Mouse (Mus musculus) forebrain, postnatal 0 days (tissue): ENCODE data around the gene Mgst3. TPM values are rescaled to one million over a fixed set of nuclear protein-coding genes. Genes with fewer than 3 reads are reported as not detected.

Experiments
- ATAC-seq: fragments of 200-750 bp; cut with Nextera tagmentation; 2 replicates; pipeline ENCODE4 v1.8.0; 2017; ENCODE audit warnings: mild to moderate bottlenecking, moderate library complexity
- DNase-seq: peaks from one replicate; pipeline ENCODE4 v3.0.0-alpha.2; 2015
- H3K27ac ChIP-seq: fragments of 300-500 bp; sonication (generic); 2 replicates; pipeline ENCODE4 v1.5.1; 2014; ENCODE audit warnings: low read depth, mild to moderate bottlenecking, antibody characterized with exemption, low read length, moderate library complexity, mixed read lengths
- H3K27me3 ChIP-seq: fragments of 300-500 bp; sonication (generic); 2 replicates; pipeline ENCODE4 v1.6.1; 2014; ENCODE audit warnings: mild to moderate bottlenecking, low read length, mixed read lengths; ENCODE audit not compliant: insufficient read depth
- H3K36me3 ChIP-seq: fragments of 300-500 bp; sonication (generic); 2 replicates; pipeline ENCODE4 v1.6.1; 2014; ENCODE audit warnings: mild to moderate bottlenecking, moderate library complexity; ENCODE audit not compliant: insufficient read depth
- H3K4me1 ChIP-seq: fragments of 300-500 bp; sonication (generic); 2 replicates; pipeline ENCODE4 v1.6.1; 2014; ENCODE audit warnings: antibody characterized with exemption; ENCODE audit not compliant: insufficient read depth
- H3K4me2 ChIP-seq: fragments of 300-500 bp; sonication (generic); 2 replicates; pipeline ENCODE4 v1.6.1; 2014; ENCODE audit warnings: low read depth, mild to moderate bottlenecking, moderate library complexity
- H3K4me3 ChIP-seq: fragments of 300-500 bp; sonication (generic); 2 replicates; pipeline ENCODE4 v1.5.1; 2014; ENCODE audit warnings: low read depth, low read length, mixed read lengths
- H3K9ac ChIP-seq: fragments of 300-500 bp; sonication (generic); 2 replicates; pipeline ENCODE4 v1.6.1; 2014; ENCODE audit warnings: mild to moderate bottlenecking
- H3K9me3 ChIP-seq: fragments of 300-500 bp; sonication (generic); 2 replicates; pipeline ENCODE4 v1.6.1; 2016; ENCODE audit warnings: low read length
- CTCF ChIP-seq: sonication (generic); IDR thresholded peaks from 2 replicates; pipeline ENCODE4 v1.5.1; 2016; ENCODE audit warnings: antibody characterized with exemption, control low read depth, low read depth
- WGBS: fragments of 180-500 bp; shearing (Covaris S2); extraction: QIAGEN DNeasy Blood & Tissue Kit; methylation state at CpG from one replicate; pipeline ENCODE4 v1.1.7; 2014; 5-methylcytosine and 5-hydroxymethylcytosine counted together
- polyA plus RNA-seq: library from polyadenylated mRNA; unstranded; fragments of >200 nt; fragmentation: Nextera tagmentation; extraction: Ambion mirVana; gene quantifications from 2 replicates; pipeline ENCODE4 v1.2.1, GENCODE M21; 2015
- total RNA-seq: library from RNA; depleted of rRNA; stranded (reverse); fragments of >200 nt; gene quantifications from 2 replicates; pipeline ENCODE4 v1.2.3, GENCODE M21; 2014

The Mgst3 gene
- total and polyA plus RNA-seq, 2 experiments from 2014 or later, result 192 to 243 TPM

GRCm38 (mm10) chr1:167426681-167427080 lies 33.0 kb upstream of the Mgst3 start:
- Histone ChIP-seq H3K36me3 (no peaks in the 10 kb centered on the region), H3K9me3 (no peaks in the 10 kb centered on the region), H3K27ac (no peak overlapping the region), H3K27me3 (no peaks in the 10 kb centered on the region), H3K4me3 (no peak overlapping the region), H3K4me1 (no peaks in the 10 kb centered on the region), H3K4me2 (no peak overlapping the region), H3K9ac (no peak overlapping the region)
- DNase-seq, result no peak
- TF ChIP-seq CTCF, result no peak
- no peak for ATAC-seq
- 84% methylated on average over 7 of the region's 7 CpGs for WGBS

GRCm38 (mm10) chr1:167425572-167425971 lies 31.9 kb upstream of the Mgst3 start:
- Histone ChIP-seq H3K9me3 (no peaks in the 10 kb centered on the region), H3K27me3 (no peaks in the 10 kb centered on the region), H3K4me1 (no peaks in the 10 kb centered on the region), H3K4me2 (no peak overlapping the region), H3K27ac (no peak overlapping the region), H3K9ac (no peak overlapping the region), H3K36me3 (no peaks in the 10 kb centered on the region), H3K4me3 (no peak overlapping the region)
- 93% methylated on average over 5 of the region's 5 CpGs for WGBS
- no peak for TF ChIP-seq CTCF
- DNase-seq, result no peak
- ATAC-seq, result no peak

GRCm38 (mm10) chr1:167422501-167423240 lies 29.0 kb upstream of the Mgst3 start:
- H3K9me3 ChIP-seq, result no peaks in the 10 kb centered on the region
- no peaks in the 10 kb centered on the region for H3K4me1 ChIP-seq
- no peak overlapping the region for H3K27ac ChIP-seq
- H3K27me3 ChIP-seq, result no peaks in the 10 kb centered on the region
- H3K36me3 ChIP-seq, result no peaks in the 10 kb centered on the region
- no peak overlapping the region for H3K9ac ChIP-seq
- ATAC-seq, result no peak
- H3K4me2 ChIP-seq, result no peak overlapping the region
- no peak overlapping the region for H3K4me3 ChIP-seq
- 69% methylated on average over 11 of the region's 11 CpGs for WGBS
- no peak for DNase-seq
- TF ChIP-seq CTCF, result no peak

GRCm38 (mm10) chr1:167414846-167415245 lies 21.2 kb upstream of the Mgst3 start:
- ATAC-seq, result peak; percentile 69; the same call in 1 of the 2 replicates

GRCm38 (mm10) chr1:167411991-167412715 lies 18.5 kb upstream of the Mgst3 start:
- DNase-seq (no peak), ATAC-seq (no peak)
- H3K4me2 ChIP-seq, result no peak overlapping the region
- no peak overlapping the region for H3K4me3 ChIP-seq
- H3K27ac ChIP-seq, result no peak overlapping the region
- H3K27me3 ChIP-seq, result no peaks in the 10 kb centered on the region
- 75% methylated on average over 12 of the region's 12 CpGs for WGBS
- no peaks in the 10 kb centered on the region for H3K4me1 ChIP-seq
- H3K36me3 ChIP-seq, result no peaks in the 10 kb centered on the region
- H3K9ac ChIP-seq, result no peak overlapping the region
- no peak for TF ChIP-seq CTCF
- H3K9me3 ChIP-seq, result no peaks in the 10 kb centered on the region

More at GRCm38 (mm10) chr1:167414846-167415245, 21.2 kb upstream of the Mgst3 start:
- Histone ChIP-seq H3K27ac (no peak overlapping the region), H3K9ac (no peak overlapping the region), H3K9me3 (no peaks in the 10 kb centered on the region), H3K4me3 (no peak overlapping the region), H3K36me3 (no peaks in the 10 kb centered on the region), H3K4me2 (no peak overlapping the region), H3K27me3 (no peaks in the 10 kb centered on the region), H3K4me1 (no peaks in the 10 kb centered on the region)
- peak; percentile 91 for DNase-seq
- TF ChIP-seq CTCF, result peak; percentile 97
- WGBS, result 4% methylated on average over 7 of the region's 7 CpGs

- H3K4me2 ChIP-seq, result no peak overlapping the region
- H3K9ac ChIP-seq, result no peak overlapping the region
- ATAC-seq, result no peak
- no peak overlapping the region for H3K4me3 ChIP-seq
- DNase-seq, result no peak
- no peaks in the 10 kb centered on the region for H3K9me3 ChIP-seq
- 73% methylated on average over 4 of the region's 4 CpGs for WGBS
- no peaks in the 10 kb centered on the region for H3K27me3 ChIP-seq
- no peaks in the 10 kb centered on the region for H3K4me1 ChIP-seq
- H3K36me3 ChIP-seq, result no peaks in the 10 kb centered on the region
- TF ChIP-seq CTCF, result no peak
- H3K27ac ChIP-seq, result no peak overlapping the region
These were observed 16.0 kb upstream of the Mgst3 start for GRCm38 (mm10) chr1:167409601-167410000.

- Histone ChIP-seq H3K9ac (no peak overlapping the region), H3K36me3 (no peaks in the 10 kb centered on the region), H3K27me3 (no peaks in the 10 kb centered on the region; the same call in 1 of the 2 replicates), H3K9me3 (no peaks in the 10 kb centered on the region), H3K4me3 (no peak overlapping the region), H3K27ac (no peak overlapping the region), H3K4me2 (no peak overlapping the region), H3K4me1 (no peaks in the 10 kb centered on the region)
- no peak for TF ChIP-seq CTCF
- WGBS, result 89% methylated on average over 4 of the region's 4 CpGs
- DNase-seq (no peak), ATAC-seq (no peak)
These were observed 11.6 kb upstream of the Mgst3 start for GRCm38 (mm10) chr1:167405237-167405636.
